Mouse (Mus musculus) heart, postnatal 0 days (tissue): Measurements from ENCODE around the gene Serpinf2.

ENCODE experiments used
- CTCF ChIP-seq: IDR thresholded peaks from 2 replicates; pipeline ENCODE4 v1.5.1; 2016; ENCODE audit warnings: antibody characterized with exemption, control low read depth, low read depth
- EP300 ChIP-seq: IDR thresholded peaks from 2 replicates; pipeline ENCODE4 v1.6.1; 2016; ENCODE audit warnings: antibody characterized with exemption, low read depth

- no peak for TF ChIP-seq EP300
- TF ChIP-seq CTCF: no peak
These were observed at the start of gene Serpinf2 for GRCm38 (mm10) chr11:75439363-75439762.
